ENCODE assay signal across 8 mouse cellular contexts in genomic region chr9:106405275-106405674, GRCm38 (mm10).
DNase-seq lines count a peak whose midpoint lies in the region.

No protein-coding gene starts in this region.

- peak; percentile 89 for DNase-seq in 3134 (ENCODE audit: extremely low read depth, insufficient read length, low spot score)
- peak; percentile 88 for DNase-seq in NIH3T3 (ENCODE audit: low read depth)
- peak; percentile 80 to 81 for DNase-seq in heart, adult 9 months (ENCODE audit: low spot score in 2 of 2)
- DNase-seq in kidney, postnatal 10 days: peak; percentile 62
- no peak for DNase-seq in right cerebral cortex, postnatal 25 days
- no peak for DNase-seq in frontal cortex, postnatal 10 days (ENCODE audit: low spot score in 2 of 2)
- DNase-seq in right cerebral cortex, postnatal 10 days (ENCODE audit: low spot score in 2 of 2): no peak
- no peak for DNase-seq in layer of hippocampus, adult 11-12 months (ENCODE audit: low spot score)

Comparison
In these comparisons a context has a peak if more than half of its experiments do, and no peak if none do; other contexts are left out.
1. DNase-seq: peak in 3134 (single experiment), NIH3T3 (single experiment), heart, adult 9 months (2 of 2) and kidney, postnatal 10 days (single experiment); none in right cerebral cortex, postnatal 25 days (single experiment), frontal cortex, postnatal 10 days (0 of 2), right cerebral cortex, postnatal 10 days (0 of 2) and layer of hippocampus, adult 11-12 months (single experiment).